Mouse (Mus musculus) left cerebral cortex, postnatal 14 days (tissue): Measurements from ENCODE around the gene 4833420G17Rik. TPM values are rescaled to one million over a fixed set of nuclear protein-coding genes. Genes with fewer than 3 reads are reported as not detected.
"Not testable (repeated sequence)": the region's sequence is repeated elsewhere in the genome, so short reads cannot be mapped to it uniquely, and the experiment has no call there.

Experiments used
- DNase-seq, 2 experiments: peaks; one replicate each; pipeline ENCODE4 v3.0.0; 2021 to 2022; ENCODE audit warnings: low spot score in 2 of 2, mixed read lengths in 1 of 2
- intact Hi-C: fragments of 180-260 bp; cut with DNase I; formaldehyde crosslinking; loops from one replicate; pipeline ENCODE4 v1.15.1; 2025
- long read RNA-seq, 2 experiments: library from polyadenylated mRNA; stranded (forward); transcript quantifications; one replicate each; pipeline ENCODE4 v2.0.0; 2021
- total RNA-seq, 2 experiments: library from RNA; stranded (reverse); gene quantifications; 2 replicates each; pipeline ENCODE4 v1.2.3; 2021

The 4833420G17Rik gene
- total RNA-seq = 10 to 100 TPM; 20.1 to 23.6 TPM
- long read RNA-seq, experiment 1, transcript 4833420G17Rik-201 (13 exons, 2,565 nt) = major isoform, 8 of 27 reads
- long read RNA-seq, experiment 1, partial matches to known transcripts = 2 of 27 reads
- long read RNA-seq, experiment 1, other reads (novel, unspliced or antisense) = 17 of 27 reads
- long read RNA-seq, experiment 2, transcript 4833420G17Rik-201 (13 exons, 2,565 nt) = major isoform, 8 of 20 reads
- long read RNA-seq, experiment 2, partial matches to known transcripts = 0 of 20 reads
- long read RNA-seq, experiment 2, other reads (novel, unspliced or antisense) = 9 of 20 reads

DNA sequence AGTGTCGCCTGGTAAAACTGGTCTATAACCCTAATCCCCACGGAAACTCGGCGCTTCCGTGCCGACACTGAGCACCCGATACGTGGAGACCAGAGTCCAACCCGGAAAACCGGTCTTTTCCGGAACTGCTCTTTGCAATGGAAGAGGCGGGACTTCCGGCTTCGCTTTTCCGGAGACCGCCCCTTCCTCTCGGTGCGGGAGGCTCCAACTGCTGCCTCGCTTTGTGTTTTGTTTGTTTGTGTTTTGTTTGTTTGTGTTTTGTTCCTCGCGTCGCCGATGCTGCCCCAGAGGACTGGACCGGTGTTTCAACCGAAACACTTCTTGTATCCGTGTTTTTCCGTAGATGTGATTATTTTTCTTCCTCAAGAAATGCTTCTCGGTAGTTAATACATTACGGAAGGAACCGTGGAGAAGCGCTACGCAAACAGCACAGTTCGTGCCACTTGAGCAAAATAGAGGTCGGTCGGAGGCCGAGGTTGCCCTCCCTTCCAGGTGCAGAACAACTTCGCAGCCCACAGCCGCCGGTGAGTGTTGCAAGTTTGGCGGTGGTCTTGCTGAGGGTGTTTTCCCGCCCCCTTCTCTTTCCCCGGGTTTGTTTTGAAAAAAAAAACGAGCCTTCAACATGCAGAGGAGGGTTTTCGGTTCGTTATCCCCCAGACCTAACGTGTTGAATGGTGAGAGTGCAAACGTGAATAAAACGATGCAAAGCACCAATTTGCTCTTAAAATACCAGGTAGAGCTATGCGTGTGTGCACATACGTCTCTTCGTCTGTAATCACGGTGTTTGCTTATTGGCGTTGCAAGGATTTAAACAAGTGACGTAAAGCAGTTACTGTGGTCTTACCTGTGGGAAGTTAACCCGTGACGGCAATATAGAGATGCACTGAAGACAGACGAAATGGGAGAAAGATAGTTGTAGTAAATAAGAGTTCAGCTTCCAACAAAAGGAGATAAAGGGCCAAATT, at the start of gene 4833420G17Rik:
Gene 4833420G17Rik (plus strand): TSS at position 173 of the 965 bp plus-strand sequence.
- intact Hi-C loops = no loop called here
- peak; percentile 87 to 90 for DNase-seq

DNA sequence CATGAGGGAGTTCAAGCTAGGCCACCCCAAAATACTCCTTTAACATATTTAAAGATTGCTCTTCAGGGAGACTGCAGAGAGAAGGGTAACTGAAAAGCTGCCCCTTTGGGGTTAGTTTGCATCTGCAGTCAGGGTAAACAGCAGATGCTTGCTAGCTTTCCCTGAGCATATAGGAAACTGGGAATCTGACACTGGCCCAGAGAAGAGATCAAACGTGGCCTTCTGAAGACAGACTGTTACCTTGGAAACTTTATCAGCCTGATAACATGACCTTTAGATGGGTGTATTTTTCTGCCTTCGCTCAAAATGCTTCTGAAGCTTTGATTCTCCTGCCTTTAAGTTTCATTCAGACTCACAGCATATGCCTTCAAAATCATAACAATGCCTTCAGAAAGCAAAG, 49.5 kb upstream of the 4833420G17Rik start:
- no peak for DNase-seq
- intact Hi-C loops = no loop called here

DNA sequence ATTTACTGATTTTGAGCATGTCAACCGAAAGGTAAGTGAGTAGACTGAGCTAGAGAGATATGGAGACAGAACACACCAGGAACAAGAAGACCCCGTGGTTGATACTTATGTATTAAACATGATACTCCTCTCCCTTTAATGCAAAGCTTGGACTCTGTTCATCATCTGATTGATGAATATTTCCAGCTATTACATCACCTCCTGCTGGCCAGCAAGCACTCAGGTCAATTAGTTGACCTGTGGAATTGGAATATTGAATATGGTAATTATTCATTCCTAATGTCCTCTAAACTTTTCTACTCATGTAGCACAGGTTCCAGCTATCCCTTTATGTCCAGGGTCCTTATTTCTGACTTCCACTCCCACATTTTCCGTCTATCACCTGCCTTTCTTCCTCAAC, 44.1 kb upstream of the 4833420G17Rik start:
- DNase-seq = no peak
- intact Hi-C loops = no loop called here

DNA sequence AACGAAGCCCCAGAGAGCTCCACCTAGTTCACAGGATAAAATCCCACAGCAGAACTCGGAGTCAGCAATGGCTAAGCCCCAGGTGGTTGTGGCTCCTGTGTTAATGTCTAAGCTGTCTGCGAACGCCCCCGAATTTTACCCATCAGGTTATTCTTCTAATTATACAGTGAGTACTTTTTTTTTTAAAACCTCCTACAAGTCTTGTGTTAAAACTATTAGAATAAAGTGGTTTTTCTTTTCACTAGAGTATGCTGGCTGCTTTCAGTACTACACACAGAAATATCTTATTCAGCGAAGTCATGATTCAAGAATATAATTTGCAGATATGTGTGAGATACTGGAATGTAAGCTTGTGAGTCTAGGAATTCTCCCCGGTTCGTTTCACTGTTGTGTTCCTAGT, 32.4 kb upstream of the 4833420G17Rik start:
- intact Hi-C loops = no loop called here
- peak; percentile 23 to 29 for DNase-seq

DNA sequence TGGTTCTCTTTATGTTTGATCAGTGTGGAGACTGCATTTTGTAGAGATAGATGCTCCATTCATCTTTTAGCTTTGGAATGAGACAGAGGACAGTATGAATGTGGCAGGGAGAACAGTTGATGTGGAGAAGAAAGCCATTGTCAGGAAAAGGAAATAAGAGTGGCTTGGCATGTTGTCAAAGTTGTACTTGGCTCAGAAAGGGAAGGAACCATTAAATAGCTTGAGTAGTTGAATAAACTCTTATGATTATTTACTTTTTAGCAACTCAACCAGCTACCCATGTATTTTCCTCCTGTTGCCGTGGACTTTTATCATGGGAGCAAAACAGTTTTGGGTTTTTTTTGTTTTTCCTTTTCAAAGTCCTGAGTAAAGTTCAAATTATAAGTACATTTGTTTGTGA, 30.5 kb upstream of the 4833420G17Rik start:
- intact Hi-C loops = no loop called here
- DNase-seq = no peak

DNA sequence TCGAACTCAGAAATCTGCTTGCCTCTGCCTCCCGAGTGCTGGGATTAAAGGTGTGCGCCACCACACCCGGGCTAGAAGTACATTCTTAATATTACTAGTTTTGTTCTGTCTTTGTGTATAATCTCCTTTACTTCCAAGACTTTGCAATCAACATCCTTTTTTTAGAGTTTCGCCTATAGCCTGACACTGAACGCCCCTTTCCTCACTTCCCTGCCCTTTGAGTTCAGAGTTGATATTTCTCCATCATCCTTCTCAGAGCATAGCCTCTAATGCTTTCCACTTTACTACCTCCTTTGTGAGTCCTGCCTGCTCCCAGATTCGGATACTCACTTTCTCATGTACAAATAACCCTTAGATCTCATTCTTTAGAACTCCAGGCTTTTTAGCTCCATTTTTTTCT, 28.2 kb upstream of the 4833420G17Rik start:
- no peak for DNase-seq
- intact Hi-C loops = no loop called here

DNA sequence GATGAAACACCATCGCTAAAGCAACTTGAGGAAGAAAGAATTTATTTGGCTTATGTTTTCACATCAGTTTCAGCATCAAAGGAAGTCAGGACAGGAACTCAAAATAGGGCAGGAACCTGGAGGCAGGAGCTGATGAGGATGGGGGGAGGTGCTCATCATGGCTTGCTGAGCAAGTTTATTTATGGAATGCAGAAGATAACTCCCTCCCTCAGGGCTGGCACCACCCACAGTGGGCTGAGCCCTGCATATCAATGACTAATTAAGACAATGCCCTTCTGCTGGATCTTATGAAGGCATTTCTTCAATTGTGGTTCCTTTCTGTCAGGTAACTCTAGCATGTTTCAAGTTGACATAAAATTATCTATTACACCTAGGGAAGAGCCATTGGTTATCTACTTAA, 20.3 kb upstream of the 4833420G17Rik start:
- intact Hi-C loops = no loop called here
- no peak for DNase-seq

DNA sequence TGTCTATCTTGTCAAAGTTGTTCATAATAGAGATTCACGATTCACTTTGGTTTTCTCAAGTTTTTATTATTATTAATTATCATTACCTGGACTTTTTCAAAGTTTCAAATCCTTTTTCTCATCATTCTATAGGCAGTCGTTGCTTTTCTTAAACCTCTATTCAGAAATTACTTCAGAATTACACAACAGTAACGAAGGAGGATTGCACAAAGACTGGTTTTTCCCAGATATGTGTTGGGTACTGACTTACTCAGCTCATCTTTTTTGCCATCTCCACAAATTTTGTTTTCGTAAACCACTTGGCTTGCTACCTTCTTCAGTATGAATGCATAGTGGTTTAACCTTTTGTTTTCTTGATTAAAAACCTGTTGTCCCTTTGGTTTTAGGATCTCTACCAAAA, 9.0 kb upstream of the 4833420G17Rik start:
- intact Hi-C loops = no loop called here
- no peak for DNase-seq

DNA sequence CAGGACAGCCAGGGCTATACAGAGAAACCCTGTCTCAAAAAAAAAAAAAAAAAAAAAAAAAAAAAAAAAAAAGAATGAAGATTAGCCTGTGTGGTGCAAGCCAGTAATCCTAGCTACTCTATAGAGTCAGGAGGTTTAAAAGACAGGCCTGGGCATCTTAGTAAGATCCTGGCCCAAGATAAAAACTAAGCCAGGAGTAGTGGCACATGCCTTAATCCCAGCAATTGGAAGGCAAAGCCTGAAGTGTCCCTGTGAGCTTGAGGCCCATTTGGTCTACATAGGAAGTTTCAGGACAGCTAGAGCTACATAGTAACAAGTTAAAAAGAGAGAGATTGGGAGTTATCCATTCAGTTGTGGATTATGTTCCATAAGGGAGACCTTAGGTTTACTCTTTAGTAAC, 7.5 kb upstream of the 4833420G17Rik start:
- intact Hi-C loops = no loop called here
- DNase-seq = no peak

DNA sequence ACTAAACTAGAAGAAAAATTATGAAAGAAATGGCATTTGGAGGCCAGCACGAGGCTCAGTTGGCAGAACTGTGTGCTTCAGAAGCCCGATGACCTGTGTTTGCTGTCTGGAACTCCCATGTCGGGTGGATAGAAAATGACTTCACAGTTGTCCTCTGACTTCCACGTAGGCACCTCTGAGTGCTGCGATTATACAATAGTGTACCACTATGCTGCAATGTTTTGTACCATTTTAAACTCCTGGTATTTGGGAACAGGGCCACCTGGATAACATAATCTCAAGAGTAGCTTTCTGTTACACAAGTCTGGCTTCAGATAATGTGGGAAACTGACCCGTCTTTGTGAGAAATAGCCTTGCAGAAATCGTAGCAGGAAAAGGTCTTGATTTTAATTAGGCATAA, 6.2 kb upstream of the 4833420G17Rik start:
- intact Hi-C loops = no loop called here
- DNase-seq = no peak

DNA sequence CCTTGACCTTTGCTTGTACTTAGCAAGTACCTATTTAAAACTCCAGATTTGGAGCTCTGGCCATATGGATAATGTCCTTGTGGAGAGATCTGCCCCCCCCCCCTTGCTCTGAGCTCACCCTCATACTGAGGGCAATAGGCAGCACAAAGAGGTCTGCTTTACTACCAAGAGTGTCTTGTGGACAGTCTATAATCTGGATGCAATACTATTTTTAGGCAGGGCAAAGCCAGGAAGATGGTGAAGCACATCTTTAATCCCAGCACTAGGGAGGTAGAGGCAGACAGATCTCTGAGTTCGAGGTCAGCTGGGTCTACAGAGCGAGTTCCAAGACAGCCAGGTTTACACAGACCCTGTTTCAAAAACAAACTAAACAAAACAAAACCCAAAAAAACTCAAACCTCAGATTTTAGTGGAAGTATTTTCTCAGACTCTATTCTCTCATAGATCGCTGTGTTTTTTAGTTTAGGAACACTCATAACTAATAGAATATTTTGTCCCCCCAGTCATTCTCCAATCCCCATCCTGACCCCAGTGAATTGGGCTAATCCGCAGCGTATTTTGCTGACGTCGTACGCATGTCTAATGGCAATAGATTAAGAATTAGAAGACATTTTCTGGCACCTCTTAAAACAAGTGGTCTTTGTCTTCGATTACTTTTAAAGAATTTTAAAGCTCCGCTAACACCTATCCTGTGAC, 520 bp upstream of the 4833420G17Rik start:
- intact Hi-C loops = no loop called here
- no peak for DNase-seq

DNA sequence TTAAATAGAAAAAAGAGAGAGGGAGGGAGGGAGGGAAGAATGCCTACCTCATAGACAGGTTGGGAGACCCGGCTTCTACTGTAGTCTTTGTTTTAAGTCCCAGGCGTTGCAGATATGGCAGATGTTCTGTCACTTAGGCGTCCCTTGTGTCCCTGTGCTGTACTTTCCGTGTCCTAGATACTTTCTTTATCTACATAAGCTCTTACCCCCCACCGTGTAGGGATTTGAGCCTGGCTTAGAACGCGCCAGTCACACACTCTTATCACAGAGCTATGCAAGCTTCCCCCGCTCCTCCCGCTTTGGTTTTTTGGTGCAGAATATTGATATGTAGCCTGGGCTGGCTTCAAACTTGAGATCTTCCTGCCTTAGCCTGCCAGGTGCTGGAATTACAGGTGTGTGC, 14.1 kb downstream of the 4833420G17Rik start:
- intact Hi-C loops = no loop called here
- no peak for DNase-seq

DNA sequence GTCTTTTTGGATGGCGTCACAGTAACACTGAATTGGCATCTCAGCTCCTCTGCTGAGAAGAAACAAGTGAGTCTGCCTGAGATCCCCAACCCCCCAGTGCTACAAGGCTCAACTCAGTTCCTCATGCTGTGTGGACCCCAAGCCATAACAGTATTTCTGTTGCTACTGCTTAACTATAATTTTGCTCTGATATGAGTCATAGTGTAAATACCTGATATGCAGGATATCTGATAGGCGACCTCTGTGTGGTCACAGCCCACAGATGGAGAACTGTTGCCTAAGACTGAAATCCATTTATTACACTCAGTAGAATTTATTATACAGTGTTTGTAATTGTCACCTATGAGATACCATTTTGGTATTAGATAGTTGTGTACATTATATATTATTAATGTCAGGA, 15.2 kb downstream of the 4833420G17Rik start:
- DNase-seq = no peak
- intact Hi-C loops = no loop called here

DNA sequence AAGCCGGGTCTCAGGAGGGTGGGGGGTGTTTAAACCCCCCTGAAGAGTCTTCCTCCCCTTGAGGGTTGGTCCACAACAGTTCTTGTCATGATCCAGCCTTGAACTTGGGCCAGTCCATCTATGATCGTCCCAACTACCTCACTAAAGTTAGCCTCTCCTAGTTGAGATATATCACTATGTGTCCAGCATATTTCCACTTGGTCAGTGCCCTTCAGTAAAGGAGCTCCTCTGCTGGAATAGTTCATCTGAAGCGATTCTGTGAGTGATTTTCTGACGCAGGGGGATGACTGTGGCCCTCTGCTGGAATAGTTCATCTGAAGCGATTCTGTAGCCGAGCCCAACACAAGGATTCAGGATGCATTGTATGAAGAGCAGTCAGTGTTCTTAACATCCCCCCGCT, 24.8 kb downstream of the 4833420G17Rik start:
- no peak for DNase-seq
- intact Hi-C loops = no loop called here

DNA sequence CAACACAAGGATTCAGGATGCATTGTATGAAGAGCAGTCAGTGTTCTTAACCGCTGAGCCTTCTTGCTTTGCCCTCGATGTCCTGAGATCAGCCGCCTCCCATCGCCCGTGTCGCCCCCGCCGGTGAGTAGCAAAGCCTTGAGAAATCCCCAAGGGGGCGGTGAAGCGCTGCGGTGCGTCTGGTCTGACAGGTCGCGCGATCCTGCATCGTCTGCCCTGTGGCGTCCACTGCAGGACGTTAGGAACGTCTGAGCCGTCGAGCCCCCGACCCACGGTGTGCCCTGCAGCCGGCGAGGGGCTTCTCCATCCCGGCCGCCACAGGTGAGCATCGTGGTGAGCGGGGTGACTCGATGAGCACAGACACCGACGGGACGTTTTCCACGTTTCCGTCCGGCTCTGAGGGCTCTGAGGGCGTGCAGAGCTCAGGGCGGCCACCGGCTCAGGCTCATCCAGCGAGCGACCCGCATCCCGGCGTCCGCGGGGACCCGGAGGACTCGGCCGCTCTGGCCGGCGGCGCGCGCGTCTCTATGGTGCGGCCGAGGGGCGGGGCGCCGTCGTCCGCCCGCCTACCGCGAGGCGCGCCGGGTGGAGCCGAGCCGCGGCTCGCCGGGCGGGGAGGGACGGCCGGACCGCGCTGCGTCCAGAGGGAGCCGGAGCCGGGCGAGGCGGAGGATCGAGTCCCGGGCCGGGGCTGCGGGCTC, 25.5 kb downstream of the 4833420G17Rik start, which contains the start of the genes Tmem267 and 3110070M22Rik:
Gene Tmem267 (plus strand): TSS at position 160 of the 701 bp plus-strand sequence.
Gene 3110070M22Rik (minus strand): TSS at position 504 of the 701 bp plus-strand sequence.
- peak; percentile 77 to 89 for DNase-seq
- intact Hi-C loops = no loop called here

DNA sequence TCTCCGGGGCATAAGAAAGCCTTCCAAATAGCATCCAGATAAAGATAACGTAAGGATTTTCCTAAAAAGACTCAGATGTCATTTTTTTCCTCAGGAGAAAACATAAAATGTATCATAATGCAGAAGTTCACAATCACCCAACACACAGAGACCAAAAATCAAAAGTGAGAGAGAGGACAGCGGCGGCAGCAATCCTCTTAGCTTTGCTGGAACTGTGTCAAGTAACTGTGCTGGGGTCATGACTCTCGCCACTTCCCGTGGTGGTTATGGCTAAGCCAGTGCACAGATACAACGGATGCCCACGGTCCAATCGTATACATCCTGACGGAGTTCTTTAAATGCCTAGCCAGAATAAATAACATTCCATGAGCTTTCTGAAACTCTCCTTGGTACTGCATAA, 29.5 kb downstream of the 4833420G17Rik start:
- intact Hi-C loops, DNase-seq: not testable (repeated sequence)

DNA sequence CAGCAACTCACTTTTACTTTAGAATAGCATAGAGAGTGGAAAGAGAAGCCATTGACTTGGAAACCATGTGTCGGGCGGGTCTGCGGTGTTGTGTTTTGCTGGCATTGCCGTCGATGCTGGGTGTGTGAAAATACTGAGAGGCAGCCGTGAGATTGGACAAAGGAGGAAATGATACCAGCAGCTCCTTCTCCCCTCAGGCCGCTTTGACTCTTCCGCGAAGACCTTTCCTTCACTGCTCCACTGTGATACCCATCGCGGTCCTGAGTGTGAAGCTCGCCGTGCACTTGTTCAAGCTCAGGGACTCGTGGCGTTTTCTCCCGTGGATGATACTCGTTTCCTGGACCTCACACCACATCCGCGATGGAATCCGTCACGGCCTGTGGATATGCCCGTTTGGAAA, 32.4 kb downstream of the 4833420G17Rik start:
- intact Hi-C loops, DNase-seq: not testable (repeated sequence)
